Mouse (Mus musculus) limb, embryonic 14.5 days (tissue): ENCODE data around the gene Dok3. TPM values are rescaled to one million over a fixed set of nuclear protein-coding genes. Genes with fewer than 3 reads are reported as not detected.

Source experiments
- ATAC-seq: fragments of 200-750 bp; cut with Nextera tagmentation; 2 replicates; pipeline ENCODE4 v1.8.0; 2017; ENCODE audit warnings: low read depth, moderate number of reproducible peaks, moderate TSS enrichment; ENCODE audit not compliant: low FRiP score
- DNase-seq: peaks from one replicate; pipeline ENCODE4 v3.0.0-alpha.2; 2015; ENCODE audit warnings: low spot score
- H3K27ac ChIP-seq: fragments of 300-500 bp; sonication (generic); replicated peaks from 2 replicates; pipeline ENCODE4 v1.5.1; 2014; ENCODE audit warnings: low read depth, mild to moderate bottlenecking, low read length, moderate library complexity, mixed read lengths
- H3K27me3 ChIP-seq: fragments of 300-500 bp; sonication (generic); 2 replicates; pipeline ENCODE4 v1.6.1; 2014; ENCODE audit warnings: low read length, mixed read lengths; ENCODE audit not compliant: control insufficient read depth, insufficient read depth
- H3K36me3 ChIP-seq: fragments of 300-500 bp; sonication (generic); 2 replicates; pipeline ENCODE4 v1.6.1; 2014; ENCODE audit warnings: mild to moderate bottlenecking, low read length, moderate library complexity, mixed read lengths; ENCODE audit not compliant: control insufficient read depth, insufficient read depth
- H3K4me1 ChIP-seq: fragments of 300-500 bp; sonication (generic); 2 replicates; pipeline ENCODE4 v1.6.1; 2014; ENCODE audit warnings: antibody characterized with exemption, low read length, mixed read lengths; ENCODE audit not compliant: control insufficient read depth, insufficient read depth
- H3K4me2 ChIP-seq: fragments of 300-500 bp; sonication (generic); replicated peaks from 2 replicates; pipeline ENCODE4 v1.6.1; 2014; ENCODE audit warnings: low read depth, mild to moderate bottlenecking, low read length, moderate library complexity; ENCODE audit not compliant: severe bottlenecking
- H3K4me3 ChIP-seq: fragments of 300-500 bp; sonication (generic); replicated peaks from 2 replicates; pipeline ENCODE4 v1.5.1; 2014; ENCODE audit warnings: low read length
- H3K9ac ChIP-seq: fragments of 300-500 bp; sonication (generic); 2 replicates; pipeline ENCODE4 v1.6.1; 2014; ENCODE audit warnings: mild to moderate bottlenecking, low read depth, low read length, moderate library complexity; ENCODE audit not compliant: severe bottlenecking
- H3K9me3 ChIP-seq: fragments of 300-500 bp; sonication (generic); 2 replicates; pipeline ENCODE4 v1.6.1; 2016; ENCODE audit warnings: low read length; ENCODE audit not compliant: control insufficient read depth
- POLR2A ChIP-seq: fragments of 200-500 bp; IDR thresholded peaks from 2 replicates; pipeline ENCODE4 v1.8.0; 2012; ENCODE audit warnings: inconsistent platforms, mild to moderate bottlenecking, moderate library complexity, borderline replicate concordance; ENCODE audit not compliant: insufficient read depth, insufficient read length; ENCODE audit errors: extremely low read depth
- WGBS: fragments of 180-500 bp; shearing (Covaris S2); extraction: QIAGEN DNeasy Blood & Tissue Kit; methylation state at CpG from one replicate; pipeline ENCODE4 v1.1.7; 2014; 5-methylcytosine and 5-hydroxymethylcytosine counted together
- microRNA-seq: library from miRNA; unstranded; fragments of <30 nt; microRNA quantifications from one replicate; pipeline ENCODE4, GENCODE M21; 2016
- polyA plus RNA-seq, 2 experiments: library from polyadenylated mRNA; depleted of rRNA in 1 of 2; stranded (reverse) in 1 of 2; unstranded in 1 of 2; fragments of >200 nt; fragmentation: Nextera tagmentation in 1 of 2; extraction: Ambion mirVana in 1 of 2; gene quantifications; 2 replicates each; pipeline versions ENCODE4 v1.2.1 to v1.2.3; 2012 to 2014

Gene Dok3
- polyA plus RNA-seq, 2 experiments = 4.4 to 9.1 TPM

GRCm38 (mm10) chr13:55474621-55475069 lies 54.5 kb downstream of the Dok3 start:
- Histone ChIP-seq H3K36me3 (peaks cover 58% of the 10 kb centered on the region), H3K4me1 (peaks cover 16% of the 10 kb centered on the region), H3K27me3 (no peaks in the 10 kb centered on the region), H3K27ac (no peak overlapping the region), H3K4me2 (no peak overlapping the region), H3K4me3 (no peak overlapping the region), H3K9me3 (no peaks in the 10 kb centered on the region), H3K9ac (no peak overlapping the region)
- TF ChIP-seq POLR2A = no peak
- ATAC-seq = no peak
- 56% methylated on average over 5 of the region's 5 CpGs for WGBS
- DNase-seq = peak; percentile 64

DNA sequence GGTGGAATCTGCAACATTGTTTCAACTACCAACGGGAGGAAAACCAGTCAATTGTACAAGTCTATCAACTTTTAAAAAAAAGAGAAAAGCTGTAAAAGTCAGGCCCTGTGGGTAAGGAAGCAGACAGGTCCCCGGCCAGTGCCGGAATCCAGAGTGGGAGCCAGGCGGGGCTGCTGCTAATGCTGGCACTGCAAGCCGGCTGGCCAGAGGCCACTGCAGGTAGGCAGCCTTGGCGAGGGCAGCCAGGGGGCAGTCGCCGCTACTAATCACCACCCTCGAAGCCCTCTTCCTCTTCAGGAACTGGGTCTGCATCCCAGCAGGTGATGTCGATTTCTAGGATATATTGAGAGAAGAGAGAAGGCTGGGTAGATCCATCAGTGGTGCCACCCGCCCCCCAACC lies 55.1 kb downstream of the Dok3 start:
- H3K9ac ChIP-seq = no peak overlapping the region
- WGBS = 52% methylated on average over 11 of the region's 11 CpGs
- no peak overlapping the region for H3K27ac ChIP-seq
- no peak for DNase-seq
- peaks cover 51% of the 10 kb centered on the region for H3K36me3 ChIP-seq
- H3K4me2 ChIP-seq = no peak overlapping the region
- peaks cover 16% of the 10 kb centered on the region for H3K4me1 ChIP-seq
- H3K27me3 ChIP-seq = no peaks in the 10 kb centered on the region
- TF ChIP-seq POLR2A = no peak
- no peak for ATAC-seq
- no peak overlapping the region for H3K4me3 ChIP-seq
- H3K9me3 ChIP-seq = no peaks in the 10 kb centered on the region

Small RNAs within 50 kb of the gene (microRNA-seq; reads per million reads assigned to microRNA genes)
- gene Mir6944 = 17.9 reads per million, percentile 28 among the genes with 10 or more reads in this experiment
- gene Mir6945 = 1.4 reads per million

Other genes with a start within 250 kb of the Dok3 start
- gene Prelid1, start 208.8 kb downstream of the Dok3 start, polyA plus RNA-seq (2012; rRNA removed) = 282 and 315 TPM in 2 replicates
- 450 and 476 TPM in 2 replicates for gene Prelid1, start 208.8 kb downstream of the Dok3 start, polyA plus RNA-seq (2014; fragmentation: Nextera tagmentation; extraction: Ambion mirVana)
- gene Rab24, start 207.3 kb downstream of the Dok3 start, polyA plus RNA-seq (2012; rRNA removed) = 154 and 165 TPM in 2 replicates
- 109 and 116 TPM in 2 replicates for gene Rab24, start 207.3 kb downstream of the Dok3 start, polyA plus RNA-seq (2014; fragmentation: Nextera tagmentation; extraction: Ambion mirVana)
- gene Mxd3, start 199.5 kb downstream of the Dok3 start, polyA plus RNA-seq (2012; rRNA removed) = 59.8 and 67.0 TPM in 2 replicates
- 41.4 and 44.1 TPM in 2 replicates for gene Mxd3, start 199.5 kb downstream of the Dok3 start, polyA plus RNA-seq (2014; fragmentation: Nextera tagmentation; extraction: Ambion mirVana)
- 84.4 and 101 TPM in 2 replicates for gene Lman2, start 166.5 kb downstream of the Dok3 start, polyA plus RNA-seq (2012; rRNA removed)
- gene Lman2, start 166.5 kb downstream of the Dok3 start, polyA plus RNA-seq (2014; fragmentation: Nextera tagmentation; extraction: Ambion mirVana) = 92.9 and 101 TPM in 2 replicates
- gene Rgs14, start 159.6 kb downstream of the Dok3 start, polyA plus RNA-seq (2012; rRNA removed) = 1.8 and 1.9 TPM in 2 replicates
- gene Rgs14, start 159.6 kb downstream of the Dok3 start, polyA plus RNA-seq (2014; fragmentation: Nextera tagmentation; extraction: Ambion mirVana) = 1.3 and 2.4 TPM in 2 replicates
- not detected in 2 replicates for gene Slc34a1, start 131.1 kb downstream of the Dok3 start, polyA plus RNA-seq (2012; rRNA removed)
- not detected in 2 replicates for gene Slc34a1, start 131.1 kb downstream of the Dok3 start, polyA plus RNA-seq (2014; fragmentation: Nextera tagmentation; extraction: Ambion mirVana)
- gene Pfn3, start 114.1 kb downstream of the Dok3 start, polyA plus RNA-seq (2012; rRNA removed) = 0.52 TPM in 1 of 2 replicates, not detected in the other
- not detected in 2 replicates for gene Pfn3, start 114.1 kb downstream of the Dok3 start, polyA plus RNA-seq (2014; fragmentation: Nextera tagmentation; extraction: Ambion mirVana)
- gene F12, start 102.5 kb downstream of the Dok3 start, polyA plus RNA-seq (2012; rRNA removed) = 0.09 and 0.11 TPM in 2 replicates
- not detected in 2 replicates for gene F12, start 102.5 kb downstream of the Dok3 start, polyA plus RNA-seq (2014; fragmentation: Nextera tagmentation; extraction: Ambion mirVana)
- gene Grk6, start 84.2 kb downstream of the Dok3 start, polyA plus RNA-seq (2012; rRNA removed) = 81.4 and 92.8 TPM in 2 replicates
- 51.7 and 57.5 TPM in 2 replicates for gene Grk6, start 84.2 kb downstream of the Dok3 start, polyA plus RNA-seq (2014; fragmentation: Nextera tagmentation; extraction: Ambion mirVana)
- 18.6 and 28.4 TPM in 2 replicates for gene Prr7, start 65.0 kb downstream of the Dok3 start, polyA plus RNA-seq (2012; rRNA removed)
- gene Prr7, start 65.0 kb downstream of the Dok3 start, polyA plus RNA-seq (2014; fragmentation: Nextera tagmentation; extraction: Ambion mirVana) = 1.4 and 2.3 TPM in 2 replicates
- gene Dbn1, start 41.2 kb downstream of the Dok3 start, polyA plus RNA-seq (2012; rRNA removed) = 266 and 303 TPM in 2 replicates
- 153 and 178 TPM in 2 replicates for gene Dbn1, start 41.2 kb downstream of the Dok3 start, polyA plus RNA-seq (2014; fragmentation: Nextera tagmentation; extraction: Ambion mirVana)
- 137 and 192 TPM in 2 replicates for gene Pdlim7, start 15.6 kb downstream of the Dok3 start, polyA plus RNA-seq (2012; rRNA removed)
- 148 and 162 TPM in 2 replicates for gene Pdlim7, start 15.6 kb downstream of the Dok3 start, polyA plus RNA-seq (2014; fragmentation: Nextera tagmentation; extraction: Ambion mirVana)
- gene Ddx41, start 7.4 kb upstream of the Dok3 start, polyA plus RNA-seq (2012; rRNA removed) = 89.3 and 92.6 TPM in 2 replicates
- 59.9 and 61.6 TPM in 2 replicates for gene Ddx41, start 7.4 kb upstream of the Dok3 start, polyA plus RNA-seq (2014; fragmentation: Nextera tagmentation; extraction: Ambion mirVana)
- 140 and 159 TPM in 2 replicates for gene Fam193b, start 41.8 kb upstream of the Dok3 start, polyA plus RNA-seq (2012; rRNA removed)
- 35.9 and 40.7 TPM in 2 replicates for gene Fam193b, start 41.8 kb upstream of the Dok3 start, polyA plus RNA-seq (2014; fragmentation: Nextera tagmentation; extraction: Ambion mirVana)
- 182 and 228 TPM in 2 replicates for gene Tmed9, start 44.4 kb upstream of the Dok3 start, polyA plus RNA-seq (2012; rRNA removed)
- gene Tmed9, start 44.4 kb upstream of the Dok3 start, polyA plus RNA-seq (2014; fragmentation: Nextera tagmentation; extraction: Ambion mirVana) = 78.6 and 83.0 TPM in 2 replicates
- gene B4galt7, start 70.6 kb upstream of the Dok3 start, polyA plus RNA-seq (2012; rRNA removed) = 39.3 and 53.0 TPM in 2 replicates
- gene B4galt7, start 70.6 kb upstream of the Dok3 start, polyA plus RNA-seq (2014; fragmentation: Nextera tagmentation; extraction: Ambion mirVana) = 10.1 and 12.5 TPM in 2 replicates
- 55.3 and 60.7 TPM in 2 replicates for gene Caml, start 93.7 kb upstream of the Dok3 start, polyA plus RNA-seq (2012; rRNA removed)
- 59.4 and 60.4 TPM in 2 replicates for gene Caml, start 93.7 kb upstream of the Dok3 start, polyA plus RNA-seq (2014; fragmentation: Nextera tagmentation; extraction: Ambion mirVana)
- 36.5 and 48.7 TPM in 2 replicates for gene Ddx46, start 105.7 kb upstream of the Dok3 start, polyA plus RNA-seq (2012; rRNA removed)
- gene Ddx46, start 105.7 kb upstream of the Dok3 start, polyA plus RNA-seq (2014; fragmentation: Nextera tagmentation; extraction: Ambion mirVana) = 33.0 and 36.0 TPM in 2 replicates
- gene B230219D22Rik, start 163.8 kb upstream of the Dok3 start, polyA plus RNA-seq (2012; rRNA removed) = 75.9 and 87.5 TPM in 2 replicates
- 60.7 and 67.8 TPM in 2 replicates for gene B230219D22Rik, start 163.8 kb upstream of the Dok3 start, polyA plus RNA-seq (2014; fragmentation: Nextera tagmentation; extraction: Ambion mirVana)
- gene Txndc15, start 185.4 kb upstream of the Dok3 start, polyA plus RNA-seq (2012; rRNA removed) = 61.8 and 64.4 TPM in 2 replicates
- 104 and 109 TPM in 2 replicates for gene Txndc15, start 185.4 kb upstream of the Dok3 start, polyA plus RNA-seq (2014; fragmentation: Nextera tagmentation; extraction: Ambion mirVana)
- 24.3 and 41.7 TPM in 2 replicates for gene Pcbd2, start 198.1 kb upstream of the Dok3 start, polyA plus RNA-seq (2012; rRNA removed)
- 40.9 and 46.2 TPM in 2 replicates for gene Pcbd2, start 198.1 kb upstream of the Dok3 start, polyA plus RNA-seq (2014; fragmentation: Nextera tagmentation; extraction: Ambion mirVana)